Mouse (Mus musculus): Measurements from ENCODE around the gene Fam104a.

DNA sequence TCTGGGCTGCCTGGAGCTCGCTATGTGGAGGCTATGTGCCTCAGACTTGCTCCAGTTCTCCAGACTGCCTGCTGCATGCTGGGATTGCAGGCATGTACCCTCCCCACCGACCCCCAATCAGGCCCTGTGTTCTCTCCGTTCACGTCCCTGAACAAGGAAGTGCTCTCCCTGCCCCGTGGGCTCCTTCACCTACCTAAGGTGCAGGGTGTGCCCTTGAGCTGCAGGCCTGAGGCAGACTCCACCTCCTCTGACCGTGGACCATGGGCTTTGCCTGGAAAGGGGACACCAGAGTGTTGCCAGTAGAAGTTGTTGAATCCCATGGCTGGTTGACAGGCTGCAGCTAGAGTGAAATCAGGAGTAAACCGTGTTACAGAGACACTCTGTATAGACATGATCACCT is 15.7 kb upstream of the Fam104a start:
- TF ChIP-seq POLR2A (IDR thresholded peaks at IDR 0.05; ENCODE audit: low read depth, low read length) (no peak), CTCF (conservative IDR thresholded peaks at IDR 0.05; ENCODE audit: insufficient read depth, insufficient read length, low read depth, low read length) (no peak)

Measured in kidney, adult 2 months (tissue).